Mouse (Mus musculus) limb, embryonic 12.5 days (tissue): Measurements from ENCODE around the gene Ezr. TPM values are rescaled to one million over a fixed set of nuclear protein-coding genes. Genes with fewer than 3 reads are reported as not detected.

Experiments
- polyA plus RNA-seq: library from polyadenylated mRNA; unstranded; fragments of >200 nt; fragmentation: Nextera tagmentation; extraction: Ambion mirVana; gene quantifications from 2 replicates; pipeline ENCODE4 v1.2.1, GENCODE M21; 2016

The Ezr gene
- polyA plus RNA-seq, 1 experiment from 2014 or later, result 40.1 TPM

Other genes with a start within 250 kb of the Ezr start
- 56.5 and 62.0 TPM in 2 replicates for gene Dynlt1c, start 181.1 kb downstream of the Ezr start, polyA plus RNA-seq
- gene Dynlt1f, start 126.9 kb downstream of the Ezr start, polyA plus RNA-seq, result 312 and 326 TPM in 2 replicates
- gene Sytl3, start 123.7 kb downstream of the Ezr start, polyA plus RNA-seq, result not detected in 2 replicates
- gene Rsph3b, start 165.9 kb upstream of the Ezr start, polyA plus RNA-seq, result 37.7 and 44.0 TPM in 2 replicates
- 69.0 and 70.8 TPM in 2 replicates for gene Tagap1, start 178.4 kb upstream of the Ezr start, polyA plus RNA-seq
- gene Rnaset2b, start 187.8 kb upstream of the Ezr start, polyA plus RNA-seq, result 169 and 173 TPM in 2 replicates
- gene Gm49721, start 196.1 kb upstream of the Ezr start, polyA plus RNA-seq, result 0.56 and 0.61 TPM in 2 replicates
- not detected in 2 replicates for gene Gm1604a, start 242.8 kb upstream of the Ezr start, polyA plus RNA-seq